In genomic region chr4:49688594-49689288, GRCm38 (mm10) we compare ENCODE assay signal across 9 mouse cellular contexts. TPM values are rescaled to one million over a fixed set of nuclear protein-coding genes. Genes with fewer than 3 reads are reported as not detected.
DNase-seq lines count a peak whose midpoint lies in the region; ATAC-seq lines count a peak whose summit lies in the region.
"Had no signal": no experiment of that assay in that cellular context is flagged by ENCODE, and none has a peak within 500 bp of the region (broad histone marks: within the 10 kb centered on the region; RNA-seq: fewer than 3 reads in every experiment).

No protein-coding gene starts in this region.

- H3K4me2 ChIP-seq in heart, embryonic 11.5 days, result no peak overlapping the region

- WGBS in heart, embryonic 11.5 days (ENCODE audit: insufficient replicate concordance), result 25% methylated on average over 9 of the region's 9 CpGs
- 33% methylated on average over 9 of the region's 9 CpGs for WGBS in large intestine, adult 2 months

- H3K4me3 ChIP-seq in heart, embryonic 11.5 days (ENCODE audit: low read depth, low read length), result no peak overlapping the region

- H3K36me3 ChIP-seq in heart, embryonic 11.5 days (ENCODE audit: control insufficient read depth, insufficient read depth, low read length), result no peaks in the 10 kb centered on the region

- no peak for ATAC-seq in heart, embryonic 11.5 days (replicated peaks; ENCODE audit: insufficient number of reproducible peaks, low FRiP score, low TSS enrichment)

- H3K27me3 ChIP-seq in heart, embryonic 11.5 days (ENCODE audit: control insufficient read depth, insufficient read depth, low read length), result no peaks in the 10 kb centered on the region

- no peak overlapping the region for H3K27ac ChIP-seq in heart, embryonic 11.5 days (ENCODE audit: low read depth, low read length)

- H3K4me1 ChIP-seq in heart, embryonic 11.5 days (ENCODE audit: control insufficient read depth, insufficient read depth, low read length), result no peaks in the 10 kb centered on the region

- H3K9ac ChIP-seq in heart, embryonic 11.5 days (ENCODE audit: low read depth, low read length), result no peak overlapping the region

- intact Hi-C loops in heart, postnatal 14 days (cut with DNase I), result loop anchor here (1.0 kb wide), 1 partner anchor 270 kb away; no protein-coding TSS in a partner anchor

- H3K9me3 ChIP-seq in heart, embryonic 11.5 days (replicated peaks; ENCODE audit: control insufficient read depth, low read length), result no peaks in the 10 kb centered on the region

- peak; percentile 19 for DNase-seq in heart, adult 8-10 months (ENCODE audit: low spot score)
- DNase-seq in adrenal gland, adult 18-20 months (ENCODE audit: low spot score in 2 of 2), result peak; percentile 29 to 38
- peak; percentile 81 for DNase-seq in embryo, embryonic 10 days (ENCODE audit: low spot score)
- peak; percentile 21 to 53 for DNase-seq in heart, postnatal 14 days
- DNase-seq in large intestine, adult 2 months (ENCODE audit: low read depth, low spot score), result peak; percentile 38
- peak; percentile 51 for DNase-seq in lung, postnatal 10 days
- DNase-seq in right cerebral cortex, postnatal 10 days (ENCODE audit: low spot score in 2 of 2), result peak; percentile 62 to 73

RNA-seq across cellular contexts. Expression of gene Ppp3r2, which starts 6.9 kb away (rescaled TPM):
- total RNA-seq in heart, adult 8-10 months (2022), result not detected
- 0.27 TPM in 1 of 2 replicates, not detected in the other for polyA plus RNA-seq in heart, embryonic 11.5 days (2014; fragmentation: Nextera tagmentation; extraction: Ambion mirVana)
- total RNA-seq in adrenal gland, adult 18-20 months (2021), result not detected
- total RNA-seq in heart, postnatal 14 days (2021), result not detected
- not detected in 2 replicates for polyA plus RNA-seq in large intestine, adult 2 months (2012; rRNA removed)
- total RNA-seq: adrenal gland, postnatal 4 days had no signal

RNA-seq across cellular contexts. Expression of gene Rnf20, which starts 56.9 kb away (rescaled TPM):
- 10 to 100 TPM; 36.7 to 42.5 (median 38.9) TPM for total RNA-seq in heart, adult 8-10 months (2022)
- polyA plus RNA-seq in heart, embryonic 11.5 days (2014; fragmentation: Nextera tagmentation; extraction: Ambion mirVana), result 35.3 and 35.8 TPM in 2 replicates
- total RNA-seq in adrenal gland, adult 18-20 months (2021), result 10 to 100 TPM; 48.2 to 51.0 TPM
- total RNA-seq in heart, postnatal 14 days (2021), result 10 to 100 TPM; 36.9 to 37.1 TPM
- polyA plus RNA-seq in large intestine, adult 2 months (2012; rRNA removed), result 7.6 and 14.6 TPM in 2 replicates

Comparison
In these comparisons a context has a peak if more than half of its experiments do, and no peak if none do; other contexts are left out.
1. DNase-seq: peak in every context shown above with its lines; median percentile 81 in embryo, embryonic 10 days; 68 in right cerebral cortex, postnatal 10 days; 51 in lung, postnatal 10 days; 38 in large intestine, adult 2 months; 37 in heart, postnatal 14 days; 34 in adrenal gland, adult 18-20 months; 19 in heart, adult 8-10 months.